Mouse (Mus musculus) stomach, postnatal 0 days (tissue): ENCODE results near the gene Wfs1.

Experiments
- CTCF ChIP-seq: IDR thresholded peaks from 2 replicates; pipeline ENCODE4 v1.5.1; 2016; ENCODE audit warnings: antibody characterized with exemption, low read depth, mild to moderate bottlenecking, moderate library complexity
- EP300 ChIP-seq: optimal IDR thresholded peaks from 2 replicates; pipeline ENCODE3; 2016; ENCODE audit warnings: antibody characterized with exemption

DNA sequence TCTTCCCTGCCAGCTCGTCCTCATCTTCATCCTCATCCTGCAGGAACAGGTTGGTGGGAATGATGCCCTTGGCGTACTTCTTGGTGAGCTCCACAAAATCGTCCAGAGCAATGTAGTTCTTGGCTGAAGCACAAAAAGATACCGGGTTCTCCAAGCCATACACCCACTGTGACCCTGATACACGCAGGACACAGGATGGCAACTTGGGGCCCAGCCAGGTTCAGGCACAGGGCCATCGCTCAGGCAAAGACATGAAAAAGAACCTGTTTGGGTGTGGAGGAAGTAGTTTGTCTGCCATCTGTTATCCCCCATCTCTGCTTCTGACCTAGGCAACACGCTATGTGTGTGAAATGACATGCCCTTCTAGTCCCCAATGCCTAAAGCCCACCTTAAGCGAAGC is 17.4 kb downstream of the Wfs1 start:
- no peak for TF ChIP-seq EP300
- no peak for TF ChIP-seq CTCF
